Mouse (Mus musculus): ENCODE data around the gene Slc46a3. TPM values are rescaled to one million over a fixed set of nuclear protein-coding genes. Genes with fewer than 3 reads are reported as not detected.

Slc46a3 gene
- polyA plus RNA-seq, 1 experiment from 2014 or later = 3.0 TPM

Other genes with a start within 250 kb of the Slc46a3 start
- gene Flt1, start 168.8 kb downstream of the Slc46a3 start, polyA plus RNA-seq (2015; fragmentation: Nextera tagmentation; extraction: Ambion mirVana) = 7.2 and 8.5 TPM in 2 replicates
- 563 and 585 TPM in 2 replicates for gene Pomp, start 34.4 kb downstream of the Slc46a3 start, polyA plus RNA-seq (2015; fragmentation: Nextera tagmentation; extraction: Ambion mirVana)
- 13.7 and 13.9 TPM in 2 replicates for gene Mtus2, start 62.5 kb upstream of the Slc46a3 start, polyA plus RNA-seq (2015; fragmentation: Nextera tagmentation; extraction: Ambion mirVana)